Mouse (Mus musculus): ENCODE results near the gene Cdc42bpg. TPM values are rescaled to one million over a fixed set of nuclear protein-coding genes. Genes with fewer than 3 reads are reported as not detected.
"Not testable (repeated sequence)": the region's sequence is repeated elsewhere in the genome, so short reads cannot be mapped to it uniquely, and the experiment has no call there.

The Cdc42bpg gene
- polyA plus RNA-seq, 1 experiment: 2.4 TPM

DNA sequence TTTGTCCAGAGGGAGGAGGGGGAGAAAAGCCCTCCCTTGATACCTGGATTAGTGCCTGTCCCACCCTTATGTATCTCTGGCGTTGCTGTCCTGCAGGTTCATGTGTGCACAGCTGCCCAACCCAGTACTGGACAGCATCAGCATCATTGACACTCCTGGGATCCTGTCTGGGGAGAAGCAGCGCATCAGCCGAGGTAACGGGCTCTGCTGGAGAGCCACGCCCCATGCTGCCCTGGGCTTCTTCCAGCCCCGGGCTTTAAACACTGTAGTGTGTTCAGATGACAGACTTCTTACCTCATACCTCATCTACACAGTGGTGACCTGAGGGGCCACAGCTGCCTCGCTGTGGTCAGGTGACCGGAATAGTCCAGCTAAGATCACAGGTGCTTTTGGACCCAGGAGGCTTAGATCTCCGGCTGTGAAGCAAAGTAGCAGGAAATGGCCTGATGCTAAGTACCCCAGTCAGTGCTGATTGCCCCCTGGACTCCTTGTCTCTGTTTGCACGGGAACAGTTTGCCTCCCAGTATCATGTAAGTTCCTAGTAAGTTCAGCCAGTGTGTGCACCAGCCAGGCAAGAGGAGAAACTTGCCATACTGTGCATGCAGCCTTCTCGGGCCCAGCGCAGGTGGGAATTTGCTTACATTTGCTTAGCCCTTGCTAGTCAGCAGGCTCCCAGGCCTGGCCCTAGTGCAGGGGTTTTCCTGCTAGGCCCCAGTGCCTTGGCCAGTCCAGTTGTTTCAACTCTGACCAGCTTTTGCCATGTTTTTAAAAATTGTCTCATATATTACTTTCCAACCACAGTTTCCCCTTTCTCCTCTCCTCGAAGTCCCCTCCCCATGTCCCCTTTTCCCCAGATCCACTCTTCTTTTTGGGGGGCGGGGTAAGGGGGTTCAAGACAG, 24.9 kb upstream of the Cdc42bpg start:
- H3K4me3 ChIP-seq (ENCODE audit: insufficient read depth, low read length): no peak overlapping the region
- no peak for TF ChIP-seq POLR2A (IDR thresholded peaks at IDR 0.05; ENCODE audit: extremely low read depth, insufficient read depth, low read length)
- TF ChIP-seq CTCF (IDR thresholded peaks at IDR 0.05; ENCODE audit: extremely low read depth, insufficient read depth, low read length): no peak
- peaks cover 9% of the 10 kb centered on the region; the same call in 1 of the 2 replicates for H3K4me1 ChIP-seq (ENCODE audit: control insufficient read depth, insufficient read depth, low read length)
- no peak overlapping the region for H3K27ac ChIP-seq (ENCODE audit: insufficient read depth, low read length)

DNA sequence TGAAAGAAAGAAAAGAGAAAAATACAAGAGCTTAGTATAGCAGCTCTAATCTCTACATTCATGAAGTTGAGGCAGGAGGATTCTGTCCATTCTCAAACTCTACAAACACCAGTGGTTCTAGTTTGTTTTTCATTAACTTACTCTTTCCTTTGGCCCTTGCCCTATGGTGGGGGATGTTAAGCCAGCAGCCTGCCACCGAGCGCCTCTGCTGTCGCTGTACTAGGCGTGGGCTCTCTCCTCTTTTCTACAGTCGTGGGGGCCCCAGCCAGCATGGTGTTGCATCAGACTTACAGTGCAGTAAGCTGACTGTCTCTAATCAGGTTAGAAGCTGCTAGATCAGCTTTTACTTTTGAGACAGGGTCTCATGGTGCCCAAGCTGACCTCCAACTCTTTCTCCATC, 23.3 kb upstream of the Cdc42bpg start:
- Histone ChIP-seq H3K4me3 (ENCODE audit: insufficient read depth, low read length) (no peak overlapping the region), H3K4me1 (ENCODE audit: control insufficient read depth, insufficient read depth, low read length) (peaks cover 9% of the 10 kb centered on the region; the same call in 1 of the 2 replicates), H3K27ac (ENCODE audit: insufficient read depth, low read length) (no peak overlapping the region)
- TF ChIP-seq POLR2A (IDR thresholded peaks at IDR 0.05; ENCODE audit: extremely low read depth, insufficient read depth, low read length) (no peak), CTCF (IDR thresholded peaks at IDR 0.05; ENCODE audit: extremely low read depth, insufficient read depth, low read length) (no peak)

DNA sequence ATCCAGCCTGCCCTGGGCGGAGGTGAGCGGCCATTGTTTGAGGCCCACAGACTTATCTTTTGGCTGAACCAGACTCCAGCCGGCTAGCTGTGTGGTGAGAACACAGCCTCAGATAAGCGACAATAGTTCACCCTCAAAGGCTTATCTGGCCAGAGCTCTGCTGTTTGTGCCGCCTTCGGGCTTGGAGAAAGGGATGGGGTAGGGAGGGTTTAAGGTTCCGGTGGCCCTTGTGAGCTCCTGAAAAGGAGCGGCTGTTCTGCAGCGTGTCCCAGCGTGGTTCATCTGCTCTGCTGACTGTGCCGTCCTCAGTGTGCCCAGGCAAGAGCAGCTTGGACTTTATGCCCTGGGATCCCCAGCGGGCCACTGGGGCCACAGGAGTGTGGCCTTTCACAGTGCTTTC, 21.8 kb upstream of the Cdc42bpg start:
- no peak overlapping the region for H3K27ac ChIP-seq (ENCODE audit: insufficient read depth, low read length)
- H3K4me3 ChIP-seq (ENCODE audit: insufficient read depth, low read length): no peak overlapping the region
- TF ChIP-seq CTCF (IDR thresholded peaks at IDR 0.05; ENCODE audit: extremely low read depth, insufficient read depth, low read length) (no peak), POLR2A (IDR thresholded peaks at IDR 0.05; ENCODE audit: extremely low read depth, insufficient read depth, low read length) (no peak)
- peaks cover 3% of the 10 kb centered on the region; the same call in 1 of the 2 replicates for H3K4me1 ChIP-seq (ENCODE audit: control insufficient read depth, insufficient read depth, low read length)

DNA sequence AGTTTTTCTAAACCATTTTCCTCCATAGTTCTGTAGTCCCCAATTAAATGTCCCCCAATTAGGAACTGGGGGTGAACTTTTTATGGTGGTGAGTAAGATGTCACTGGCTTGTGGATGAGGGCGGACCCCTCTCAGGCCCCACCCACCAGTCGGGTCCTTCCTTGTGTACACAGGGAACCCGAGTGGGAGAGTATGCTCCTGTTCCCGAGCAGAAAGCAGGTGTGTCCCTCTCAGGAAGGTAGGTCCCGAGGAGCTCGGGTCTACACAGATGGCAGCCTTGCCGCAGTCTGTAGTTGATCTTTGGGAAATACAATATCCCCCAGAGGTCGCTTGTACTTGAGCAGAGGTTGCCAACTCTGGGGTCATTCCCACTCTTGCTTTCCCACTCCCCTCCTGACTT, 21.0 kb upstream of the Cdc42bpg start:
- H3K4me1 ChIP-seq (ENCODE audit: control insufficient read depth, insufficient read depth, low read length): no peaks in the 10 kb centered on the region
- TF ChIP-seq CTCF (IDR thresholded peaks at IDR 0.05; ENCODE audit: extremely low read depth, insufficient read depth, low read length) (no peak), POLR2A (IDR thresholded peaks at IDR 0.05; ENCODE audit: extremely low read depth, insufficient read depth, low read length) (no peak)
- no peak overlapping the region for H3K27ac ChIP-seq (ENCODE audit: insufficient read depth, low read length)
- H3K4me3 ChIP-seq (ENCODE audit: insufficient read depth, low read length): no peak overlapping the region

DNA sequence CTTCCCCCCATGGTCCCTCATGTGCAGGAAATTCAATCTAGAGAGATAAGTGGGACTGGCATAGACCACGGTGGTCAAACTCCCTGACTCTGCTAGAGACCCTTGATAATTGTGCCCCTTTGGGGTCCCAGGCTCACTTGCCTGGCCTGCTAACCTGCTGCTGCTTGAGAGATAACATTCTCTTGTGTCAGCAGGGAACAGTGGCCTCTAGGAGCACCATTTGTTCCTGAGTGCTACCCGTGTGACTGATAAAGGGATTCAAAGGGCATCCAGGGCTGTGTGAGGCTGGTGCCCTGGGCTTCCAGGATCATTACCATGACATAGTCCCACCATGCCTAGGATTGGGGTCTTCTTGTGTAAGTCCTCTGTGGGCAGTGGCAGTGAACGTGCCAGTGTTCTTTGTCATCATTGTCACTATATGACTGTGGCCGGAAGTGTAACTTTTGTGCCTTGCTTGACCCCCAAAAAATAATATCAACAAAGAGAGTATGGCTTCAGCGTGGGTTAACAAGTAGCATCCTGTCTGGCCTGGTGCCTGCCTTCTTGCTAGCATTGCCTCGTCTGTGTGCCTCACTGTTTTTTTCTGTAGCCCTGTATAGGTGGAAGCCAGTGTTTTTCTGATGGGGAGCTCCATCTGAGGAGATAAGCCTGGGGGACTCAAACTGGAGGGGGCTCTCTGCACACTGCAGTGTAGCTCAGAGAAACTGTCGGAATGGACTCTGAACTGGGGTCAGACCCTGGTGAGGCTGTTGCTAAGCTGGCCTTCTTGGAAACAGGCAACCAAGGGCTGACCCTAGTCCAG, 20.4 kb upstream of the Cdc42bpg start:
- TF ChIP-seq CTCF (IDR thresholded peaks at IDR 0.05; ENCODE audit: extremely low read depth, insufficient read depth, low read length) (no peak), POLR2A (IDR thresholded peaks at IDR 0.05; ENCODE audit: extremely low read depth, insufficient read depth, low read length) (no peak)
- no peak overlapping the region for H3K4me3 ChIP-seq (ENCODE audit: insufficient read depth, low read length)
- no peaks in the 10 kb centered on the region for H3K4me1 ChIP-seq (ENCODE audit: control insufficient read depth, insufficient read depth, low read length)
- H3K27ac ChIP-seq (ENCODE audit: insufficient read depth, low read length): no peak overlapping the region

DNA sequence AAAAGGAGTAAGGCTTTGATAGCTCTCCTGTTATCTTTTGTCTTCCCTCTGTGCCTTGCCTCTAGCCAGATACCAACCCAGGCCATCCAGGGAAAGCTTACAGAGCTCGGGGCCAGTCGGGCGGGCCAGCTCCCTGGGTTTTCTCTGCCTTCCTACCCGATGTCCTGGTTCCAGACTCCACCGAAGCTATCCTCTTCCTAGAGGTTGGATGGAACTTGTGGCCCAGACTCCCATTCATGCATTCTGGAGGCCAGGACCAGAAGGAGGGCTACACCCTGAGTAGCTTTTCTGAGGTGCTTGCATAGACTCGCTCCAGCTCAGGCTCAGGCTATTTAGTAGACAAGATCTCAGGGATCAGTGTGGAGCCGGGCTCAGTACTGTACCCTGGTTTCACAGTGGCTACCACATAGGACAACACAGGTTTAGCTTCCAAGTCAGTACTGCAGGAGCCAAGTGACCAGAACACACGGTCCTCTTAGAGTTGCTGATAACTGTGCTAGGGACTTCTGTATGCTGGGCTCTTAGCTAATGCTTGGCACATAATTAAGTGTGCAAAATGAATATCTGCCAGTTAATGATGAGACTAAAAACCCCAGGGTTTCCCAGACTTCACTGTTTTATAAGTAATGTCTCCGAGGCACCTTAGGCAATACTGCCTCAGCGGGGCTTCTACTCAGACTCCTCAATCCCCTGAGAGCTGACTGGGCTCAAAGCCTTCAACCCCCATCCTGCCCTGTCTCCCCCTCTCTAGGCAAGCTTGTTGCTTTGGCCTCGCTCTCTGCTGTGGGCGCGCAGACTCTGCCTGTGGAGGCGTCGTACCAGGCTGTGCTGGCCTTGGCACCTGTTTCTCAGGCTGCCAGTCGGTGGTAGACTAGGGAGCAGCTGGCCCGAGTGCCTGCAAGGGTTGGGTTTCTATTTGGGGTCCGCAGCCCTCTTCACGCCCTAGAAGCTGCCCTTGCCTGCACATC, 19.5 kb upstream of the Cdc42bpg start:
- TF ChIP-seq POLR2A (IDR thresholded peaks at IDR 0.05; ENCODE audit: extremely low read depth, insufficient read depth, low read length) (no peak), CTCF (IDR thresholded peaks at IDR 0.05; ENCODE audit: extremely low read depth, insufficient read depth, low read length) (no peak)
- Histone ChIP-seq H3K27ac (ENCODE audit: insufficient read depth, low read length) (peak overlapping the region; percentile 25), H3K4me3 (ENCODE audit: insufficient read depth, low read length) (no peak overlapping the region), H3K4me1 (ENCODE audit: control insufficient read depth, insufficient read depth, low read length) (no peaks in the 10 kb centered on the region)

DNA sequence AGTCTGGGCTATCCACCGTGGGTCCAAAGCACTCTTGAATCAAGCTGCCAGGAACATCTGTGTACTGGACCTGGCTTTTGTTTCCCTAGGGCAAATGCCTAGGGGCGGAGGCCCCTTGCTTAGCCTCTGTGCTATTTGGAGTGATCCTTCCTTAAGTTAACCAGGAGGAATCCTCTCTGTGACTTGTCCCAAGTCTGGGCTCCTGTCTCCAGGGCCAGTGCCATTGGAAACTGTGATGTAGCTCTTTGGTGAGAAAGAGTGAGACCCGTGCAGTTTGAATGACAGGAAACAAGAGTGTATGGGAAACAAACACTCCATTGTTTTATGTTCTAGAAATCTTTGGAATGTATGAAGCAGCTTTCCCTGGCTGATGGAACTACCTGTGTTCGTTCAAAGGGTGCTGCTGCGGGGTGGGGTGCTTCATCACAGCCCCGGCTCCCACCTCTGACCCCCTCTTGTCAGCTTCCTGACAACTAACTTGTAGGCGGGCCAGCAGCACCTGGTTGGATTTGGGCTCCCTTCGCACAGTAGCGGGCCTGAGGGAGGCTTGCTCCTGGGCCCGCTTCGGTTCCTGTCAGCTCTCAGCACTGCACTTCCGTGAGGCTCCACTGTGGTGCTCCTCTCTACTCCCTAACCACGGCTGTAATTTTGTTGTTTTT, 17.9 kb upstream of the Cdc42bpg start:
- Histone ChIP-seq H3K4me1 (ENCODE audit: control insufficient read depth, insufficient read depth, low read length) (no peaks in the 10 kb centered on the region), H3K4me3 (ENCODE audit: insufficient read depth, low read length) (no peak overlapping the region), H3K27ac (ENCODE audit: insufficient read depth, low read length) (no peak overlapping the region; the same call in 1 of the 2 replicates)
- TF ChIP-seq CTCF (IDR thresholded peaks at IDR 0.05; ENCODE audit: extremely low read depth, insufficient read depth, low read length) (no peak), POLR2A (IDR thresholded peaks at IDR 0.05; ENCODE audit: extremely low read depth, insufficient read depth, low read length) (no peak)

DNA sequence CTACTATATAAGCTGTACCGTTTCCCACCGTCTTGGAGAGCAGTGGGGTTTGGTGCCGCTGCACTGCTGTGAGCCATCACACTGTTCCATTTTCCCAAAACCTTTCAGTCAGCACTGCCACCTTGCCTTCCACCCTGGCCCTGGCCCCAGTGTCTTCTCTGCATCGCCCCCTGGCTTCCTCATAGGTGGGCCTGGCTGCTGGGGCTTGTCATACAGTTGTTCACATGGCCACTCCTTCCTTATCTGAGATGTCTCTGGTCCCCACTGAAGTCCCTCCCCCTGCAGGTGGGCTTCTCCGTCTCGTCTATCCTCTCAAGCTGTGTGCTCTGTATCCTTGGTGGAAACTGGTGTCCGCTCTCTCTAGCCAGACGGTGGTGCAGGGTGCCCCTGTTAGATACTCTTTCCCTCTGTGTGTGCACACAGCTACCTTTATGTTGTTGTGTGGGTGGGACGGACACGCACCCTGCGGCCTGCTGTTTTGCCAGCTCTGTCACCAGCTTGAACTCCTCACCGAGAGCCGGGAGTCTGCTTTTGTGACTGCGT, 16.5 kb upstream of the Cdc42bpg start:
- TF ChIP-seq POLR2A (IDR thresholded peaks at IDR 0.05; ENCODE audit: extremely low read depth, insufficient read depth, low read length): no peak
- no peak for TF ChIP-seq CTCF (IDR thresholded peaks at IDR 0.05; ENCODE audit: extremely low read depth, insufficient read depth, low read length)
- Histone ChIP-seq H3K27ac (ENCODE audit: insufficient read depth, low read length) (no peak overlapping the region), H3K4me1 (ENCODE audit: control insufficient read depth, insufficient read depth, low read length) (no peaks in the 10 kb centered on the region), H3K4me3 (ENCODE audit: insufficient read depth, low read length) (no peak overlapping the region)

DNA sequence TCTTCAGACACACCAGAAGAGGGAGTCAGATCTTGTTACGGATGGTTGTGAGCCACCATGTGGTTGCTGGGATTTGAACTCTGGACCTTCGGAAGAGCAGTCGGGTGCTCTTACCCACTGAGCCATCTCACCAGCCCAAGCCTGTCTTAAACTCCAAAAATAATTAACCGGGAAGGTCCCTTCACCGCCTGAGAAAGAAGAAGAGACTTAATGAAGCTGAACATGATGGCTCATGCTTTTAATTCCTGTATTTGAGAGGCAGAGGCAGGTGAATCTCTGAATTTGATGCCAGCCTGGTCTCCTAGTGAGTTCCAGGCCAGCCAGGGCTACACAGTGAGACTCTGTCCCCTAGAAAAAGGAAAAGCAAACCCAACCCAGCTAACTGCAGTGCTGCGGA, 15.5 kb upstream of the Cdc42bpg start:
- H3K4me1 ChIP-seq (ENCODE audit: control insufficient read depth, insufficient read depth, low read length); H3K27ac ChIP-seq (ENCODE audit: insufficient read depth, low read length); H3K4me3 ChIP-seq (ENCODE audit: insufficient read depth, low read length): not testable (repeated sequence)
